Mouse (Mus musculus) liver, adult 2 months (tissue): ENCODE measurements around the gene Pgm5.

Experiments
- CTCF ChIP-seq: fragments of 200-500 bp; IDR thresholded peaks from 2 replicates; pipeline ENCODE4 v1.5.1; 2011; ENCODE audit warnings: low read depth, low read length, control low read depth
- POLR2A ChIP-seq: fragments of 200-500 bp; IDR thresholded peaks from 2 replicates; pipeline ENCODE4 v1.6.1; 2011; ENCODE audit warnings: low read length, control low read depth; ENCODE audit not compliant: insufficient read depth; ENCODE audit errors: extremely low read depth

- TF ChIP-seq POLR2A (no peak), CTCF (no peak)
Observed at GRCm38 (mm10) chr19:24907655-24908054, 46.0 kb upstream of the Pgm5 start.
